Mouse (Mus musculus) limb, embryonic 15.5 days (tissue): ENCODE measurements around the gene Rhbg. TPM values are rescaled to one million over a fixed set of nuclear protein-coding genes. Genes with fewer than 3 reads are reported as not detected.
"Not testable (repeated sequence)": the region's sequence is repeated elsewhere in the genome, so short reads cannot be mapped to it uniquely, and the experiment has no call there.

Experiments used
- ATAC-seq: fragments of 200-750 bp; cut with Nextera tagmentation; 2 replicates; pipeline ENCODE4 v1.8.0; 2017; ENCODE audit warnings: low read depth, moderate TSS enrichment; ENCODE audit not compliant: insufficient number of reproducible peaks, low FRiP score, low TSS enrichment
- H3K27ac ChIP-seq: fragments of 300-500 bp; sonication (generic); 2 replicates; pipeline ENCODE4 v1.5.1; 2015; ENCODE audit warnings: moderate library complexity, mild to moderate bottlenecking, inconsistent platforms
- H3K27me3 ChIP-seq: fragments of 300-500 bp; sonication (generic); 2 replicates; pipeline ENCODE4 v1.6.1; 2015; ENCODE audit warnings: inconsistent platforms
- H3K36me3 ChIP-seq: fragments of 300-500 bp; sonication (generic); 2 replicates; pipeline ENCODE4 v1.6.1; 2015; ENCODE audit warnings: inconsistent platforms
- H3K4me1 ChIP-seq: fragments of 300-500 bp; sonication (generic); 2 replicates; pipeline ENCODE4 v1.6.1; 2015; ENCODE audit warnings: inconsistent platforms
- H3K4me2 ChIP-seq: fragments of 300-500 bp; sonication (generic); 2 replicates; pipeline ENCODE4 v1.6.1; 2015; ENCODE audit warnings: mild to moderate bottlenecking, inconsistent platforms
- H3K4me3 ChIP-seq: fragments of 300-500 bp; sonication (generic); 2 replicates; pipeline ENCODE4 v1.5.1; 2015; ENCODE audit warnings: mild to moderate bottlenecking, inconsistent platforms
- H3K9ac ChIP-seq: fragments of 300-500 bp; sonication (generic); 2 replicates; pipeline ENCODE4 v1.6.1; 2015; ENCODE audit warnings: inconsistent platforms
- H3K9me3 ChIP-seq: fragments of 300-500 bp; sonication (generic); 2 replicates; pipeline ENCODE4 v1.6.1; 2016; ENCODE audit warnings: inconsistent platforms
- WGBS: fragments of 180-500 bp; shearing (Covaris S2); methylation state at CpG from one replicate; pipeline ENCODE4 v1.1.7; 2015; 5-methylcytosine and 5-hydroxymethylcytosine counted together
- polyA plus RNA-seq: library from polyadenylated mRNA; unstranded; fragments of >200 nt; fragmentation: Nextera tagmentation; extraction: Ambion mirVana; gene quantifications from 2 replicates; pipeline ENCODE4 v1.2.1, GENCODE M21; 2015

Rhbg gene
- polyA plus RNA-seq, 1 experiment from 2014 or later: 24.1 TPM

GRCm38 (mm10) chr3:88281141-88281916, 26.8 kb upstream of the Rhbg start:
- H3K9ac ChIP-seq, H3K36me3 ChIP-seq, H3K27me3 ChIP-seq, H3K4me3 ChIP-seq, H3K4me2 ChIP-seq, H3K4me1 ChIP-seq, H3K27ac ChIP-seq, H3K9me3 ChIP-seq, ATAC-seq: not testable (repeated sequence)
- WGBS: 73% methylated on average over 11 of the region's 11 CpGs

GRCm38 (mm10) chr3:88280035-88280434, 25.5 kb upstream of the Rhbg start:
- ATAC-seq: no peak

GRCm38 (mm10) chr3:88276529-88277143, 22.1 kb upstream of the Rhbg start:
- WGBS: 45% methylated on average over 7 of the region's 7 CpGs
- Histone ChIP-seq H3K9me3 (no peaks in the 10 kb centered on the region), H3K4me1 (no peaks in the 10 kb centered on the region), H3K4me2 (no peak overlapping the region), H3K27ac (no peak overlapping the region), H3K9ac (no peak overlapping the region), H3K4me3 (no peak overlapping the region), H3K36me3 (no peaks in the 10 kb centered on the region), H3K27me3 (no peaks in the 10 kb centered on the region)
- no peak for ATAC-seq

More at GRCm38 (mm10) chr3:88280035-88280434, 25.5 kb upstream of the Rhbg start:
- Histone ChIP-seq H3K4me3 (no peak overlapping the region), H3K4me1 (no peaks in the 10 kb centered on the region), H3K27ac (no peak overlapping the region), H3K9me3 (no peaks in the 10 kb centered on the region), H3K27me3 (no peaks in the 10 kb centered on the region), H3K9ac (no peak overlapping the region), H3K36me3 (no peaks in the 10 kb centered on the region), H3K4me2 (no peak overlapping the region)
- WGBS: 90% methylated on average over 2 of the region's 2 CpGs

- Histone ChIP-seq H3K9me3 (no peaks in the 10 kb centered on the region), H3K4me1 (no peaks in the 10 kb centered on the region), H3K4me2 (no peak overlapping the region), H3K9ac (no peak overlapping the region), H3K36me3 (no peaks in the 10 kb centered on the region), H3K27ac (no peak overlapping the region), H3K27me3 (no peaks in the 10 kb centered on the region), H3K4me3 (no peak overlapping the region)
- ATAC-seq: no peak
- 87% methylated on average over 2 of the region's 2 CpGs for WGBS
Measured at GRCm38 (mm10) chr3:88276121-88276520, 21.6 kb upstream of the Rhbg start.

GRCm38 (mm10) chr3:88274002-88274401, 19.5 kb upstream of the Rhbg start:
- 93% methylated on average over 4 of the region's 4 CpGs for WGBS

GRCm38 (mm10) chr3:88271859-88272258, 17.4 kb upstream of the Rhbg start:
- H3K36me3 ChIP-seq: no peaks in the 10 kb centered on the region
- no peaks in the 10 kb centered on the region for H3K9me3 ChIP-seq
- no peaks in the 10 kb centered on the region for H3K27me3 ChIP-seq
- H3K4me2 ChIP-seq: no peak overlapping the region
- WGBS: 91% methylated on average over 3 of the region's 3 CpGs
- H3K4me1 ChIP-seq: no peaks in the 10 kb centered on the region
- no peak overlapping the region for H3K27ac ChIP-seq
- no peak for ATAC-seq
- H3K4me3 ChIP-seq: no peak overlapping the region
- H3K9ac ChIP-seq: no peak overlapping the region

More at GRCm38 (mm10) chr3:88274002-88274401, 19.5 kb upstream of the Rhbg start:
- Histone ChIP-seq H3K9ac (no peak overlapping the region), H3K27me3 (no peaks in the 10 kb centered on the region), H3K4me2 (no peak overlapping the region), H3K4me1 (no peaks in the 10 kb centered on the region), H3K4me3 (no peak overlapping the region), H3K36me3 (no peaks in the 10 kb centered on the region), H3K9me3 (no peaks in the 10 kb centered on the region), H3K27ac (no peak overlapping the region)
- ATAC-seq: no peak

GRCm38 (mm10) chr3:88271298-88271697, 16.8 kb upstream of the Rhbg start:
- not testable (repeated sequence) for H3K27me3 ChIP-seq, H3K4me1 ChIP-seq, ATAC-seq, H3K4me3 ChIP-seq, H3K9me3 ChIP-seq, H3K27ac ChIP-seq, H3K9ac ChIP-seq, H3K4me2 ChIP-seq, H3K36me3 ChIP-seq
- 87% methylated on average over 2 of the region's 2 CpGs for WGBS

- Histone ChIP-seq H3K4me3 (no peak overlapping the region), H3K9me3 (no peaks in the 10 kb centered on the region), H3K27ac (no peak overlapping the region), H3K4me1 (no peaks in the 10 kb centered on the region), H3K36me3 (no peaks in the 10 kb centered on the region), H3K9ac (no peak overlapping the region), H3K27me3 (no peaks in the 10 kb centered on the region), H3K4me2 (no peak overlapping the region)
- 73% methylated on average over 5 of the region's 5 CpGs for WGBS
- ATAC-seq: no peak
Measured at GRCm38 (mm10) chr3:88268991-88269390, 14.5 kb upstream of the Rhbg start.

GRCm38 (mm10) chr3:88268014-88268413, 13.5 kb upstream of the Rhbg start:
- H3K27me3 ChIP-seq, H3K4me2 ChIP-seq, H3K4me3 ChIP-seq, H3K36me3 ChIP-seq, H3K9ac ChIP-seq, ATAC-seq, H3K4me1 ChIP-seq, H3K9me3 ChIP-seq, H3K27ac ChIP-seq: not testable (repeated sequence)
- WGBS: 84% methylated on average over 6 of the region's 6 CpGs

- Histone ChIP-seq H3K9ac (no peak overlapping the region), H3K27ac (peak overlapping the region; percentile 71), H3K9me3 (no peaks in the 10 kb centered on the region), H3K4me2 (no peak overlapping the region), H3K27me3 (0 out of 2 replicates have a peak, but pooled peaks cover 2% of the 10 kb centered on the region), H3K4me1 (no peaks in the 10 kb centered on the region), H3K36me3 (no peaks in the 10 kb centered on the region), H3K4me3 (no peak overlapping the region)
- 47% methylated on average over 3 of the region's 3 CpGs for WGBS
- ATAC-seq: no peak
Measured at GRCm38 (mm10) chr3:88262346-88262745, 7.8 kb upstream of the Rhbg start.

- Histone ChIP-seq H3K27ac (no peak overlapping the region), H3K9ac (no peak overlapping the region), H3K4me3 (no peak overlapping the region), H3K9me3 (no peaks in the 10 kb centered on the region), H3K4me2 (no peak overlapping the region), H3K27me3 (peaks cover 42% of the 10 kb centered on the region), H3K4me1 (peaks cover 8% of the 10 kb centered on the region), H3K36me3 (no peaks in the 10 kb centered on the region)
- WGBS: 70% methylated on average over 7 of the region's 7 CpGs
- ATAC-seq: no peak
Measured at GRCm38 (mm10) chr3:88256382-88256781, 1.9 kb upstream of the Rhbg start.

- H3K27ac ChIP-seq: no peak overlapping the region
- peaks cover 8% of the 10 kb centered on the region for H3K4me1 ChIP-seq
- peaks cover 42% of the 10 kb centered on the region for H3K27me3 ChIP-seq
- no peak overlapping the region for H3K4me2 ChIP-seq
- H3K4me3 ChIP-seq: no peak overlapping the region
- H3K9me3 ChIP-seq: no peaks in the 10 kb centered on the region
- H3K36me3 ChIP-seq: no peaks in the 10 kb centered on the region
- 40% methylated on average over 6 of the region's 6 CpGs for whole genome bisulfite sequencing
- no peak for ATAC-seq
- no peak overlapping the region for H3K9ac ChIP-seq
Measured at GRCm38 (mm10) chr3:88255950-88256349, 1.4 kb upstream of the Rhbg start.
